Mouse (Mus musculus) ES-Bruce4 (cell line): ENCODE data around the gene Tbx5. TPM values are rescaled to one million over a fixed set of nuclear protein-coding genes. Genes with fewer than 3 reads are reported as not detected.

Experiments
- H3K27ac ChIP-seq: 2 replicates; pipeline ENCODE4 v1.5.1; 2012; ENCODE audit warnings: low read length, inconsistent platforms; ENCODE audit not compliant: insufficient read depth
- H3K27me3 ChIP-seq: 2 replicates; pipeline ENCODE4 v1.6.1; 2012; ENCODE audit warnings: mild to moderate bottlenecking, low read length, inconsistent platforms; ENCODE audit not compliant: control insufficient read depth, poor library complexity, insufficient read depth, severe bottlenecking
- H3K36me3 ChIP-seq: 2 replicates; pipeline ENCODE4 v1.6.1; 2012; ENCODE audit warnings: inconsistent platforms, mild to moderate bottlenecking, low read length, moderate library complexity; ENCODE audit not compliant: control insufficient read depth, poor library complexity, insufficient read depth, severe bottlenecking
- H3K4me1 ChIP-seq: one replicate; pipeline ENCODE4 v1.8.1; 2011; ENCODE audit warnings: low read length; ENCODE audit not compliant: control insufficient read depth, insufficient read depth
- H3K4me3 ChIP-seq: 2 replicates; pipeline ENCODE4 v1.5.1; 2011; ENCODE audit warnings: low read depth, mild to moderate bottlenecking, low read length
- H3K9ac ChIP-seq: 2 replicates; pipeline ENCODE4 v1.6.1; 2012; ENCODE audit warnings: low read depth, mild to moderate bottlenecking, inconsistent platforms; ENCODE audit not compliant: poor library complexity, severe bottlenecking
- H3K9me3 ChIP-seq: replicated peaks from 2 replicates; pipeline ENCODE4 v1.6.1; 2012; ENCODE audit warnings: mild to moderate bottlenecking, low read length, inconsistent platforms; ENCODE audit not compliant: control insufficient read depth, poor library complexity, insufficient read depth, severe bottlenecking
- CTCF ChIP-seq: IDR thresholded peaks from one replicate; pipeline ENCODE4 v1.8.1; 2011; ENCODE audit warnings: low read depth, low read length
- EP300 ChIP-seq: IDR thresholded peaks from 2 replicates; pipeline ENCODE4 v1.6.1; 2011; ENCODE audit warnings: low read depth, low read length; ENCODE audit not compliant: insufficient read depth
- POLR2A ChIP-seq: IDR thresholded peaks from one replicate; pipeline ENCODE4 v1.8.1; 2011; ENCODE audit warnings: low read length; ENCODE audit not compliant: insufficient read depth
- polyA plus RNA-seq: library from polyadenylated mRNA; stranded (reverse); fragments of >200 nt; gene quantifications from 2 replicates; pipeline ENCODE4 v1.2.4, GENCODE M21; 2011; ENCODE audit warnings: low read depth; ENCODE audit not compliant: missing spikeins, insufficient read depth, insufficient read length

Tbx5 gene
- polyA plus RNA-seq, 1 experiment: not detected

- TF ChIP-seq EP300 (no peak), POLR2A (no peak), CTCF (no peak)
- H3K4me3 ChIP-seq: no peak overlapping the region
- H3K4me1 ChIP-seq: no peaks in the 10 kb centered on the region
- H3K27ac ChIP-seq: no peak overlapping the region
- no peaks in the 10 kb centered on the region for H3K27me3 ChIP-seq
- H3K36me3 ChIP-seq: no peaks in the 10 kb centered on the region
- H3K9ac ChIP-seq: no peak overlapping the region
- H3K9me3 ChIP-seq: no peaks in the 10 kb centered on the region
Observed at GRCm38 (mm10) chr5:119920941-119921340, 88.5 kb downstream of the Tbx5 start.

GRCm38 (mm10) chr5:119922229-119922628 is 89.8 kb downstream of the Tbx5 start:
- H3K36me3 ChIP-seq: no peaks in the 10 kb centered on the region
- H3K27me3 ChIP-seq: no peaks in the 10 kb centered on the region
- no peaks in the 10 kb centered on the region for H3K9me3 ChIP-seq
- H3K9ac ChIP-seq: no peak overlapping the region
- H3K27ac ChIP-seq: no peak overlapping the region
- no peaks in the 10 kb centered on the region for H3K4me1 ChIP-seq
- no peak overlapping the region for H3K4me3 ChIP-seq
- no peak for TF ChIP-seq EP300
- TF ChIP-seq CTCF: no peak
- no peak for TF ChIP-seq POLR2A

Other genes with a start within 250 kb of the Tbx5 start
- gene Tbx3, start 162.0 kb upstream of the Tbx5 start, polyA plus RNA-seq: 29.8 and 30.1 TPM in 2 replicates